Mouse (Mus musculus) right cerebral cortex, postnatal 10 days (tissue): ENCODE data around the gene Depdc5.
"Not testable (repeated sequence)": the region's sequence is repeated elsewhere in the genome, so short reads cannot be mapped to it uniquely, and the experiment has no call there.

Experiments used
- DNase-seq, 2 experiments: peaks; one replicate each; pipeline ENCODE4 v3.0.0; 2021; ENCODE audit warnings: low spot score in 2 of 2

Gene Depdc5

GRCm38 (mm10) chr5:32907496-32907895, 44.0 kb downstream of the Depdc5 start:
- DNase-seq = no peak

GRCm38 (mm10) chr5:32914071-32914470, 50.6 kb downstream of the Depdc5 start:
- no peak for DNase-seq

- DNase-seq = not testable (repeated sequence)
These were observed 55.8 kb downstream of the Depdc5 start for GRCm38 (mm10) chr5:32919281-32919680.

GRCm38 (mm10) chr5:32922906-32923305, 59.4 kb downstream of the Depdc5 start:
- DNase-seq = no peak

GRCm38 (mm10) chr5:32930761-32931160, 67.3 kb downstream of the Depdc5 start:
- DNase-seq = no peak

GRCm38 (mm10) chr5:32934654-32935053, 71.2 kb downstream of the Depdc5 start:
- DNase-seq = no peak

- DNase-seq = no peak
These were observed 77.1 kb downstream of the Depdc5 start for GRCm38 (mm10) chr5:32940586-32940985.

GRCm38 (mm10) chr5:32941209-32941924, 77.9 kb downstream of the Depdc5 start:
- DNase-seq = no peak

- DNase-seq = no peak
These were observed 86.6 kb downstream of the Depdc5 start for GRCm38 (mm10) chr5:32950077-32950476.

GRCm38 (mm10) chr5:32950702-32951274, 87.3 kb downstream of the Depdc5 start:
- no peak for DNase-seq

- DNase-seq = no peak
These were observed 92.2 kb downstream of the Depdc5 start for GRCm38 (mm10) chr5:32955716-32956115.

GRCm38 (mm10) chr5:32961616-32962015, 98.1 kb downstream of the Depdc5 start:
- DNase-seq = no peak

- no peak for DNase-seq
These were observed 99.1 kb downstream of the Depdc5 start for GRCm38 (mm10) chr5:32962581-32962980.

GRCm38 (mm10) chr5:32976541-32976940, 113.0 kb downstream of the Depdc5 start:
- DNase-seq = peak in 1 of 2 experiments; percentile 36

- DNase-seq = no peak
These were observed 113.7 kb downstream of the Depdc5 start for GRCm38 (mm10) chr5:32977179-32977578.

- no peak for DNase-seq
These were observed 121.9 kb downstream of the Depdc5 start for GRCm38 (mm10) chr5:32985379-32985778.

- DNase-seq = no peak
These were observed 124.4 kb downstream of the Depdc5 start for GRCm38 (mm10) chr5:32987873-32988272.

GRCm38 (mm10) chr5:32989959-32990640, 126.6 kb downstream of the Depdc5 start:
- DNase-seq = peak; percentile 53 to 73

GRCm38 (mm10) chr5:32991152-32991551, 127.7 kb downstream of the Depdc5 start:
- DNase-seq = peak; percentile 74 to 82

- no peak for DNase-seq
These were observed 131.0 kb downstream of the Depdc5 start for GRCm38 (mm10) chr5:32994471-32994870.

- DNase-seq = no peak
These were observed 132.3 kb downstream of the Depdc5 start for GRCm38 (mm10) chr5:32995756-32996155.

GRCm38 (mm10) chr5:32996560-32996959, 133.1 kb downstream of the Depdc5 start:
- DNase-seq = no peak

GRCm38 (mm10) chr5:32997686-32998085, 134.2 kb downstream of the Depdc5 start:
- no peak for DNase-seq
